Mouse (Mus musculus) stomach, postnatal 0 days (tissue): ENCODE data around the gene Cep89.

Experiments used
- CTCF ChIP-seq: IDR thresholded peaks from 2 replicates; pipeline ENCODE4 v1.5.1; 2016; ENCODE audit warnings: antibody characterized with exemption, low read depth, mild to moderate bottlenecking, moderate library complexity
- EP300 ChIP-seq: optimal IDR thresholded peaks from 2 replicates; pipeline ENCODE3; 2016; ENCODE audit warnings: antibody characterized with exemption

- no peak for TF ChIP-seq CTCF
- no peak for TF ChIP-seq EP300
Measured at GRCm38 (mm10) chr7:35353306-35353705, 43.5 kb upstream of the Cep89 start.
